Mouse (Mus musculus): ENCODE results near the gene Fli1.

GRCm38 (mm10) chr9:32495643-32495997, 47.0 kb downstream of the Fli1 start:
- TF ChIP-seq CTCF (IDR thresholded peaks at IDR 0.05; ENCODE audit: insufficient read depth, low read depth, low read length) (no peak), POLR2A (IDR thresholded peaks at IDR 0.05; ENCODE audit: insufficient read depth, low read depth, low read length) (no peak)

Data from olfactory bulb, adult 2 months (tissue).